Mouse (Mus musculus): ENCODE data around the gene Gm9903.

- TF ChIP-seq EP300 (optimal IDR thresholded peaks at IDR 0.05) (no peak), CTCF (IDR thresholded peaks at IDR 0.05; ENCODE audit: low read depth) (no peak)
These were observed 25.6 kb downstream of the Gm9903 start for GRCm38 (mm10) chr5:33655251-33655840.

All from stomach, postnatal 0 days (tissue).